Mouse (Mus musculus) Patski (cell line): ENCODE data around the gene Myh3. TPM values are rescaled to one million over a fixed set of nuclear protein-coding genes. Genes with fewer than 3 reads are reported as not detected.

Source experiments
- ATAC-seq: fragments of 100-300 bp; one replicate; pipeline ENCODE4 v1.8.0; 2021
- CTCF ChIA-PET: fragments of 350-600 bp; sonication (Branson Sonifier 250); formaldehyde crosslinking; loops from one replicate; lab custom pipeline; 2022; ENCODE audit warnings: inconsistent platforms; lab: Charles Lee
- POLR2A ChIA-PET: fragments of 350-600 bp; sonication (Branson Sonifier 250); formaldehyde crosslinking; loops from one replicate; lab custom pipeline; 2022; ENCODE audit warnings: antibody characterized with exemption, inconsistent platforms; lab: Charles Lee
- DNase-seq: peaks from one replicate; pipeline ENCODE4 v3.0.0-alpha.2; 2011; ENCODE audit warnings: low read depth, low spot score
- H3K27me3 ChIP-seq: fragments of 371-371 bp; one replicate; pipeline ENCODE4 v1.5.1; 2021
- CTCF ChIP-seq: fragments of 100-300 bp; IDR thresholded peaks from one replicate; pipeline ENCODE4 v1.5.1; 2021
- in situ Hi-C: fragments of 300-500 bp; cut with MboI; formaldehyde crosslinking; loops from 3 replicates; pipeline ENCODE4 v1.11.1; 2018; ENCODE audit warnings: low pct_unique_long_range_greater_than_20kb, mixed read lengths
- polyA plus RNA-seq: library from polyadenylated mRNA; unstranded; gene quantifications from one replicate; pipeline ENCODE4 v1.2.3, GENCODE M21; 2021

Gene Myh3
- polyA plus RNA-seq, 1 experiment from 2014 or later: 0.01 TPM

GRCm38 (mm10) chr11:67101713-67102112, 23.6 kb downstream of the Myh3 start:
- peak; percentile 84 for TF ChIP-seq CTCF
- ATAC-seq: no peak
- no peak for DNase-seq
- ChIA-PET POLR2A (no interaction called here), CTCF (interaction anchor here (1.6 to 6.8 kb wide), 3 partner anchors 7 to 77 kb away, joined by 8 to 36 read pairs (median 11); partner anchors contain the start of gene Tmem220)
- in situ Hi-C loops: no loop called here
- H3K27me3 ChIP-seq: peaks cover 36% of the 10 kb centered on the region

- ChIA-PET CTCF (no interaction called here), POLR2A (no interaction called here)
- TF ChIP-seq CTCF: no peak
- peaks cover 46% of the 10 kb centered on the region for H3K27me3 ChIP-seq
- no peak for ATAC-seq
- no peak for DNase-seq
- in situ Hi-C loops: no loop called here
These were observed 25.2 kb downstream of the Myh3 start for GRCm38 (mm10) chr11:67103256-67103655.

GRCm38 (mm10) chr11:67104242-67104641, 26.1 kb downstream of the Myh3 start:
- no peak for DNase-seq
- peaks cover 44% of the 10 kb centered on the region for H3K27me3 ChIP-seq
- no peak for ATAC-seq
- ChIA-PET CTCF (no interaction called here), POLR2A (no interaction called here)
- TF ChIP-seq CTCF: no peak
- in situ Hi-C loops: no loop called here

GRCm38 (mm10) chr11:67104714-67105113, 26.6 kb downstream of the Myh3 start:
- ChIA-PET POLR2A (no interaction called here), CTCF (no interaction called here)
- in situ Hi-C loops: no loop called here
- ATAC-seq (no peak), DNase-seq (no peak)
- H3K27me3 ChIP-seq: peaks cover 39% of the 10 kb centered on the region
- TF ChIP-seq CTCF: no peak

- no peak for DNase-seq
- in situ Hi-C loops: no loop called here
- ChIA-PET CTCF (no interaction called here), POLR2A (no interaction called here)
- H3K27me3 ChIP-seq: peaks cover 36% of the 10 kb centered on the region
- ATAC-seq: peak; percentile 37
- TF ChIP-seq CTCF: no peak
These were observed 27.6 kb downstream of the Myh3 start for GRCm38 (mm10) chr11:67105689-67106088.

GRCm38 (mm10) chr11:67106973-67107372, 28.9 kb downstream of the Myh3 start:
- peaks cover 39% of the 10 kb centered on the region for H3K27me3 ChIP-seq
- CTCF ChIA-PET: interaction anchor here (1.8 to 4.7 kb wide), 2 partner anchors 8 to 12 kb away, joined by 4 to 36 read pairs; no protein-coding TSS in a partner anchor
- POLR2A ChIA-PET: no interaction called here
- in situ Hi-C loops: no loop called here
- DNase-seq: no peak
- TF ChIP-seq CTCF: no peak
- ATAC-seq: no peak

GRCm38 (mm10) chr11:67110168-67110948, 32.3 kb downstream of the Myh3 start:
- peaks cover 32% of the 10 kb centered on the region for H3K27me3 ChIP-seq
- in situ Hi-C loops: loop anchor here (5.0 kb wide), 3 partner anchors 122 to 537 kb away; no protein-coding TSS in a partner anchor
- ChIA-PET CTCF (interaction anchor here (0.8 to 4.7 kb wide), 18 partner anchors 9 to 566 kb away, joined by 3 to 36 read pairs (median 4); no protein-coding TSS in a partner anchor), POLR2A (no interaction called here)
- DNase-seq: no peak
- ATAC-seq: peak; percentile 74
- peak; percentile 91 for TF ChIP-seq CTCF

GRCm38 (mm10) chr11:67112019-67112850, 34.1 kb downstream of the Myh3 start:
- in situ Hi-C loops: loop anchor here (5.0 kb wide), 3 partner anchors 120 to 535 kb away; no protein-coding TSS in a partner anchor
- ChIA-PET POLR2A (no interaction called here), CTCF (interaction anchor here (1.2 to 3.3 kb wide), 11 partner anchors 11 to 564 kb away, joined by 3 to 11 read pairs (median 5); no protein-coding TSS in a partner anchor)
- ATAC-seq (peak; percentile 40), DNase-seq (peak; percentile 17)
- peaks cover 35% of the 10 kb centered on the region for H3K27me3 ChIP-seq
- peak; percentile 82 for TF ChIP-seq CTCF

GRCm38 (mm10) chr11:67112851-67113202, 34.7 kb downstream of the Myh3 start:
- CTCF ChIA-PET: interaction anchor here (1.4 to 2.1 kb wide), 5 partner anchors 11 to 564 kb away, joined by 3 to 8 read pairs (median 4); no protein-coding TSS in a partner anchor
- H3K27me3 ChIP-seq: peaks cover 30% of the 10 kb centered on the region
- peak; percentile 86 for TF ChIP-seq CTCF
- in situ Hi-C loops: loop anchor here (5.0 kb wide), 3 partner anchors 119 to 534 kb away; no protein-coding TSS in a partner anchor
- POLR2A ChIA-PET: interaction anchor here (0.7 kb wide), 1 partner anchor 49 kb away, joined by 3 read pairs; no protein-coding TSS in a partner anchor
- DNase-seq: no peak
- no peak for ATAC-seq

GRCm38 (mm10) chr11:67113381-67113780, 35.3 kb downstream of the Myh3 start:
- TF ChIP-seq CTCF: no peak
- H3K27me3 ChIP-seq: peaks cover 32% of the 10 kb centered on the region
- ATAC-seq (no peak), DNase-seq (no peak)
- ChIA-PET POLR2A (interaction anchor here (0.7 kb wide), 1 partner anchor 49 kb away, joined by 3 read pairs; no protein-coding TSS in a partner anchor), CTCF (interaction anchor here (1.6 to 2.1 kb wide), 2 partner anchors 10 to 15 kb away, joined by 3 to 6 read pairs; no protein-coding TSS in a partner anchor)
- in situ Hi-C loops: loop anchor here (5.0 kb wide), 3 partner anchors 119 to 534 kb away; no protein-coding TSS in a partner anchor
